Mouse (Mus musculus): ENCODE data around the gene Xpo6.

The Xpo6 gene

GRCm38 (mm10) chr7:126127673-126128072 lies 72.6 kb downstream of the Xpo6 start:
- DNase-seq (ENCODE audit: low spot score in 2 of 2) = peak in 1 of 2 experiments; percentile 3

- no peak for DNase-seq (ENCODE audit: low spot score in 2 of 2)
Measured at GRCm38 (mm10) chr7:126126502-126126901, 73.8 kb downstream of the Xpo6 start.

DNA sequence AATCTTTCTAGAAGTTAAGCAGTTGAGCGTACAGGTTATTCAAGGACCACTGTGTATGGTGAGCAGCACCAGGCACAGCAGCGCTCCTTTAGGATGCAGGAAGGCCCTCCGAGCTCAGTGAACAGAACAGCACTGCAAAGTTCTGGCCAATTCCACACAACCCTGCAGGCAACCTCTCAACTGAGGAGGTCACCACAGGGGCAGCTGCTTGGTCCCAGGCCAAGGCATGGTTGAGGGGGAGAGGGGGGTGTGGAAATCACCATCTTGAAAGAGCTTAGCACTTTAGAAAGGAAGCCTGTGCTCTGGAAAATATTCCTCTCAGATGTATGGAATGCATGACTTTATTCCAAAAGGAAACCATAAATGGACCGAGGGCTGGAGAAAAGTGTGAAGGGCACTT lies 78.8 kb downstream of the Xpo6 start:
- no peak for DNase-seq (ENCODE audit: low spot score in 2 of 2)

DNA sequence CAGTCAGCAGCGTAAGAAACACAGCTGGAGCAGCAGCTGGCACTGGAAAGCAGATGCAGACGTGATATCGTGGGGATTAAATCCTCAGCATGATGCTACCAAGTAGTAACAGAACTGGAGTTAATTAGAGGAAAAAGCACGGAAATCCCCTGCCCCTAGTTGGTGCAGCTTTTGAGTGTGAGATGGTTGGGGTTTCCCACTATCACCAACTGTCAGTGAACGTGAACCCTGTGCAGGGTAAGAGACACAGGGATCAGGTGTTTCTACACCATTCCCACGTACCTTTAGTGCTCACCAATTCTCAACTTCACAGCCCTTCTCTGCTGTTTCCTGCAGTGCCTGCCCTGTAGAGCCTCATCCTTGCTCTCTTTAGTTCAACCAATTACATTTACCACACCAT lies 80.5 kb downstream of the Xpo6 start:
- no peak for DNase-seq (ENCODE audit: low spot score in 2 of 2)

- no peak for DNase-seq (ENCODE audit: low spot score in 2 of 2)
Measured at GRCm38 (mm10) chr7:126113263-126113662, 87.0 kb downstream of the Xpo6 start.

DNA sequence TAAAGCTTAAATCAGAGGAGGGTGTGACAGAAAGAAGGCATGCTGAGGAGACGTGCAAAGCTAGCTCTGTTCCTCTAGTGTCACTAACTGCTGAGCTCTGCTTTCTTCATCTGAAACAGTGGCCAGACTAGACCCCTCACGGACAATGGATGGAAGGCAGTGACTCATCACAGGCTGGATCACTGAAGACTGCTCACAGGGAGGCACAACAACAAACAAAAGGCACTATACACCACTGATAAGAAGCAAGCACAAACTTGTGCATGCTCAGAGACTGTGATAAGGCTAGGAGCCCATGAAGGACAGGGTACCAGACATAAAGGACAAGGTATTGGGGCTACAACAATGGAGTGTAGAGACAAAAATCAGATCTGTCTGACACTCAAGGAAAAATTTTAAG lies 89.1 kb downstream of the Xpo6 start:
- no peak for DNase-seq (ENCODE audit: low spot score in 2 of 2)

DNA sequence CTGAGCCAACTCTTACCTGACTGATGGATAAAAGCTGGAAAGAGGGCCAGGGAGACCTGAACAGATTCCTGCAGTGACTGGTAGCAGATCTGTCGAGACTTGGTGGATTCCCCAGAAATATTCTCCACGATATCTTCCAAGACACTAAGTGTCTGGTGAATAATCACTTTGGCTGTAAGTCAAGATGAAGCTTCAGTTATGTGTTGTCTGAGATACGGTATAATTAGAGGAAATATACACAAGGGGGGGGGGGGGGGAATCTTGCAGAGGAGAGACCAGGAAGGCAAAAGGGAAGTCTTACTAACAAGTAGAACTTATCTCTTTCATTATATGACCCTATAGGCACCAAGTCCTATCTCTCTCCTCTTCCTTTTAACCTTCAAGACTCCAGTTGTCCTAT lies 90.4 kb downstream of the Xpo6 start:
- no peak for DNase-seq (ENCODE audit: low spot score in 2 of 2)

- no peak for DNase-seq (ENCODE audit: low spot score in 2 of 2)
Measured at GRCm38 (mm10) chr7:126100440-126100839, 99.9 kb downstream of the Xpo6 start.

DNA sequence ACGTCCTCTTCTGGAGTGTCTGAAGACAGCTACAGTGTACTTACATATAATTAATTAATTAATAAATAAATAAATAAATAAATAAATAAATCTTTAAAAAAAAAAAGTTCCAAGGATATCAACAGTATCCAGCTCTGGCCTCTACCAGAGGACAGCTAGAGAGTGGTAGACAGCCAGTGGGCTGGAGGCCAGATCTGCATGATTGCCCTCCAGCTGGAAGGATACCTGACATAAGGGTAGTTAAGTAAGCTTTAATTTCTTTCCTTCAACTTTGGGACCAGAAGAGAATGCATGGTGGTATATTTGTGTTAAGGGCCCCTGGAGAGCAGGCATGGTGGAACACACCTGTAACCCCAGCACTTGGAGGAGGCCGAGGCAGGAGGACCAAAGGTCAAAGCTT lies 100.5 kb downstream of the Xpo6 start:
- DNase-seq (ENCODE audit: low spot score in 2 of 2) = no peak

DNA sequence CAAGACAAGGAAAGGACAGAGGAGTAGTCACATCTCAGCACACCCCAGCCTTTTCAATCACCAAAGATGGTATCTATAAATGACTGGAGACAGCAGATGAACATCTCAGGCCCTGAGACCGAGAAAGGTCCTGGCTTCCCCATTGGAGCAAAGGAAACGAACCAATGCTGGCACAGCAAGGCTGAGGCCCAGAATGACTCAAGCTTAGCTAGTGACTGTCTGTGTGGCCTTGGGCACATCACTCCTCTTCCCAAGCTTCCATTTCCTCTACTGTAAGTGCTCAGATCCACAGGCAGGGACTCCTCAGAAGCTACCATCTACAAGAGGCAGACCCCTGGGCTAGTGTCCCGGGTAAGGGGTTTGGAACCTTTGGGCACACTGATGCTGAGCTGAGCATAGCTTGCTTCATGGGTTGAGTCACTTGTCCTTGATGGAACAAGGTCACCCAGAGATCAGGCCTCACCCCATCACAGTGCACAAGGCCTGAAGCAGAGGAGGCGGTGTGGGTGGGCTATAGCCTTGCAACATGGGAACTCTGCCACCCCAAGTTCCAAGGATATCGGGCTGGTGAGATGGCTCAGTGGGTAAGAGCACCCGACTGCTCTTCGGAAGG lies 101.0 kb downstream of the Xpo6 start:
- no peak for DNase-seq (ENCODE audit: low spot score in 2 of 2)

GRCm38 (mm10) chr7:126097219-126097915 lies 102.9 kb downstream of the Xpo6 start:
- DNase-seq (ENCODE audit: low spot score in 2 of 2) = no peak

GRCm38 (mm10) chr7:126096596-126096995 lies 103.7 kb downstream of the Xpo6 start:
- peak in 1 of 2 experiments; percentile 49 for DNase-seq (ENCODE audit: low spot score in 2 of 2)

DNA sequence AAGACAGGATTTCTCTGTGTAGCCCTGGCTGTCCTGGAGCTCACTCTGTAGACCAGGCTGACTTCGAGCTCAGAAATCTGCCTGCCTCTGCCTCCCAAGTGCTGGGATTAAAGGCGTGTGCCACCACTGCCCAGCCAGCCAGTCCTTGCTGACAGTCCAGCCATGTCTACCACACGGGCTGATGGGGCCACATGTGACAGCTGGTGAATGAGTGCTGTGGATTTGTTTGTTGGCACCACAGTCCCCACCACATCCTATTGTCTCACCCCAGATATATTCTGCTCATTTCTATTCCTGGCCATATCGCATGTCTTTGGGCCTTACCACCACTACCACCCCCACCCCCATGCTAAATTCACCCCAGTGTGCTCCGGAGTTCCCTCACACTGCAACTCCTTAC lies 105.6 kb downstream of the Xpo6 start:
- no peak for DNase-seq (ENCODE audit: low spot score in 2 of 2)

GRCm38 (mm10) chr7:126093162-126093561 lies 107.1 kb downstream of the Xpo6 start:
- DNase-seq (ENCODE audit: low spot score in 2 of 2) = no peak

DNA sequence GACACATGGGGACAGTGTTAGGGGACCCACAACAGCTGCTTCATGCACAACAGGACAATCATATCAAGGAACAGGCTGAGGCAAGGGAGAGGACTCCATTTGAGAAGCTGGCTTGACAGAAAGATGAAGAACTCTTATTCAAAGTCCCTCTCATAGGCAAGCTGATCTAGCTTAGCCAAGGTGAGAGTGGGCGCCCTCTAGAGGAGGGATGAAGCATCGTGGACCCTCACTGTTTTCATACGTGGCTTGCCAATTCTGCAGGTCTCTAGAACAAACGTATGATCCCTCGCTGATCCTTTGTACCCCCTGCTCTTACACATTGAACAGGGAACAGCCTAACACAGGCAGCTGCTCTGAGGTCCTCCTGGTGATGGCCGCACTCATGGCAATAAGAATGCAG lies 110.5 kb downstream of the Xpo6 start:
- DNase-seq (ENCODE audit: low spot score in 2 of 2) = no peak

DNA sequence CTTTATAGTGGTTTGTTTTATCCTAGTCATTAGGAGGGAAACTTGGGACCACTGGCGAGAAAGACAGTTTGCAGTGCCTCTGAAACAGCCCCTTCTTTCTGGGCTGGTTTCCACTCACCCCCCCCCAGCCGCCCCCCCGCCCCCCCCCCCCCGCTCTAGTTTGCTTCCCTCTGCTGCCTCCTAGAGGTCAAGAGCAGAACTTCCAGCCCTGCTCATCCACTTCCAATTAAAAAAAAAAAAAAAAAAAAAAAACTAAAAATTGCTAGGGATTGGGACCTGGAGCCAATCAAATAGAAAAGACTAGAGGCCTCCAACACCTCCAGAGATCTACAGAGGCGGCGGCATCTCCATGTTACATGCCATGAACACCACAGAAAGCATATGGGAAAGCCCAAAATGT lies 112.1 kb downstream of the Xpo6 start:
- DNase-seq (ENCODE audit: low spot score in 2 of 2) = no peak

DNA sequence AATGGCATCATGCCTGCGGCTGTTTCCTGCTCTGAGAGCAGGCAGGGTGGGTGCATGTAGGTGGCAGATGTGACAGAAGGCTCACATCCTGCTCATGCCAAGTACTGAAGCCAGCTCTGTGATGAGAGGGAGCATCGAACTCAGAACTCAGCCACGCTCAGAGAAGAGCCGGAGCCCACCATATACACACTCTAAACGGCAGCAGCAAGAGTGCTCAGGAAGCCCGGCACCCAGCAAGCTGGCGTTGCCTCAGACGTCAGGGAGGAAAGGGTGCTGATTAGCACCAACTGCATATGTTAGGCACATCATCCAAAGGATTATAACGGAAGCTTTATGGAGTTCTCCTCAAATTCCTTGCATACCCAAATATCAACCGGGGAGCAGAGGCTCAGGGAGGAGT lies 112.7 kb downstream of the Xpo6 start:
- DNase-seq (ENCODE audit: low spot score in 2 of 2) = no peak

DNA sequence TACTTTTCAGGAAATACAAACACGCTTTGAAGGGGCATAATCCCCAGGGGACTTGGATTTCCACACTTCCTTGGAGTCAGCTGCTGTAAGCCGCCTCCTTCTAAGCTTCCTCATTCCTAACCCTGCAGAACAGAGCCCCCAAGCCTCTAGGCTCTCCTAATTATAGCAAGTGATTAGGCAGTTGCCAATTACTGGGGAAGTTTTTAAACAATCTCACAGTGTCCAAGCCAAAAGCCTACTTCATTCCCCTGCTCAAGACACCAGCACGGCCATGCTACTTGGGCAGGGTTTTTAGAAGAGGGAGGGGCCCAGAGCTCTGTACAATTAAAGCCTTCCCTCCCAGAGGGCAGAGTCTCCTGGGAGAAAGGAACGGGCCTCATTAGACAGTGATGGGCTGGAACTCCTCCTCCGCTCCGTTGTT lies 114.0 kb downstream of the Xpo6 start:
- DNase-seq (ENCODE audit: low spot score in 2 of 2) = peak in 1 of 2 experiments; percentile 12

DNA sequence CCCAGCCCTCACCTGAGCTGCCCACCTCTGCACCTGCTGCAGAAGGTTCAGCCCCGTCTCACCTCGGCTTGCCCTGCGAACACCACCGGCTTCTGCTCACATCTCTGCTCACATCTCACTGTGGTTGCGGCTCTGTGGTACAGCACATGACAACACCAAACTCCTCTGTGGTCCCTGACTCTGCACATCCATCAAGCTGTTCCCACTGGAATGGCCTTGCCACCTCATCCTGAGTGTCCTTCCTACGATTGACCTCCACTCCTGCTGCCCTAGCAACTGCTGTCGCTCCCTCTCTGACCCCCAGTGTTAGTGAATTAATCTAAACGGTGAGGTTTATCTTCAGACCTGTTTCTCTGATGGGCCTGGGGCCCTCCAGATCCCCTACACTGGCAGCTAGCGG lies 115.1 kb downstream of the Xpo6 start:
- DNase-seq (ENCODE audit: low spot score in 2 of 2) = no peak

DNA sequence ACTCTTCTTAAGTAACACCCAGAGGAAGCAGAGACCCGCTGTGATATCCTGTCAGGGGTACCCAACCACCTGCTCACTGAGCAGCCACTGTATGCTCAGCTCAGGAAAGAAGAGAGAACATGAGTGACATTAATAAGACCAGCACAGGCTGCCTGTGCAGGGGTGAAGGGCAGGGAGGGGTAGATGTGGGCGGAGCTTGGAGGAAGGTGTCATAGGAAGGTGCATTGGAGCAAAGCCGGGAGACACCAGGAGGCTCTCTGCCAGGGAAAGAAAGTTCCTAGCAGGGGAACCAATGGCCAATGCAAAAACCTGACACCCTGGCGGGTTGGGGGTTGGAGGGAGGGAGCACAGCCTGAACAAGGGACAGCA lies 116.3 kb downstream of the Xpo6 start:
- DNase-seq (ENCODE audit: low spot score in 2 of 2) = no peak

GRCm38 (mm10) chr7:126083341-126083979 lies 116.8 kb downstream of the Xpo6 start:
- no peak for DNase-seq (ENCODE audit: low spot score in 2 of 2)

DNA sequence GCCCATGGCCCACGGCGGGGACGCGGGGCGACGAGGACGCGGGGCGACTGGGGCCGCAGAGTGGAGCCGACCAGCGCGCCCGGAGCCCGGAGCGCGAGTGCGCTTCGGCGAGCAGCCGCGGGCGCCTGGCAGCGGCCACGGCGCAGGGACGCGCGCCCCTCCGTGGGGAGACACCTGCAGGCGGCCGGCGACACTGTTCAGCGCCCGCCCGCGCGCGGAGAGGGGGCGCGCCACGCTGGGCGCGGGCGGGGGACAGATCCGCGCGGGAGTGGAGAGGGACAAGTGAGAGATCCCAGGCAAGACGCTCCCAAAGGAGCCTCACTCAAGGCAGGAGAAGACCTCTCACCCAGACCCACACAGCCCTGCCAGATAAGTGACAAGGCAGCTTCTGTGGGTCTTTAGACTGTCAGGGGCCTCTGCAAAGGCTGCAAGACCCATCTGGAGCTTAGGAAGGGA lies 118.0 kb downstream of the Xpo6 start, which contains the start of gene Gsg1l:
Gsg1l (minus strand) TSS at position 126 of the 456 bp plus-strand sequence.
- DNase-seq (ENCODE audit: low spot score in 2 of 2) = no peak

DNA sequence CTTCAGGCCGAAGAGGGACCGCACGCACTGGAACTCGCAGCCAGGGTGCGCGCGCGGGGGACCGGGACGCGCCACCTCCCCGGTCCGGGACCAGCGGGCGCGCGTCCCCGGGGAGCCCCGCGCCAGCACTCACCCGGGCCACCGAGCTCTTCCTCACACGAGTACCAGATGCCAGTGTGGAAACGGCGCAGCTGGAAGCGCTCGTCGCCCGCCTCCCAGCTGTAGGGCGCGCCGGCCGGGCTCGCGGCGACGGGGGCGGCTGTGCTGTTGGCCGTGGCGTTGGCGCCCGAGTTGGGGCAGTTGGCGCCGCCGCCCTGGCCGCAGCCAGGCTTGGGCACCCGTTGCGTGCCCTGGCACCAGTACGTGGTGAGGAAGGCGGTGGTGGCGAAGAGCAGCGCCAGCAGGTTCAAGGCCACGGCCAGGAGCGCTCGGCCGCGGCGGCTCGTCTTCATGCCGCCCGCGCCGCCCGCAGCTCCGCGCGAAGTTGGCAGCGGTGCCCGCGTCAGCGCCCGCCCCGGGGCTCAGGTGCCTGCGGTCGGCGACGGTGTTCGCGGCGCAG lies 118.5 kb downstream of the Xpo6 start:
- DNase-seq (ENCODE audit: low spot score in 2 of 2) = no peak
